Mouse (Mus musculus): ENCODE results near the gene Pcbd2. TPM values are rescaled to one million over a fixed set of nuclear protein-coding genes. Genes with fewer than 3 reads are reported as not detected.

Pcbd2 gene
- total and polyA plus RNA-seq, 3 experiments, result 32.0 to 69.4 TPM; not detected in 1

DNA sequence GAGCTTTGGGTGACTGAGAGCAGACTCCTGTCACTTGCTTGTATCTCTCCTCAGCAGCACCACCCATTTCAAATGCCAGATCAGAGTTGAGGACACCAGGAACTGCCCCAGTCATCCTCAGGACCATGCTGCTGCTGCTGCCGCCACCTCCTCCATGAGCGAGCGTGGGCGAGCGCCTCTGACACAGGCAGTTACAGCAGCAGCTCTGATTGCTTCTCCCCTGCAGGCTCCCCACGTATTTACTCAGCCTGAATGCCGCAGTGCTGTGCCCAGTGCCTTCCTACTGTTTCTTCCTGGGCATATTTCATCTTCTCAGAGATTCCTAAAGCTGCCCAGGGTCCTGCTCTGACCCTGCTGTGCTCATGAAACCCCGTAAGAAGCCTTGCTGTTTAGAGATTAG is 15.1 kb downstream of the Pcbd2 start:
- DNase-seq (ENCODE audit: low read depth, low spot score), result no peak
- no peaks in the 10 kb centered on the region for H3K36me3 ChIP-seq (ENCODE audit: control insufficient read depth in 1 of 2, insufficient read depth in 2 of 2, low read length in 2 of 2)
- H3K79me2 ChIP-seq (ENCODE audit: control insufficient read depth, insufficient read depth, low read length, poor library complexity), result no peaks in the 10 kb centered on the region

GRCm38 (mm10) chr13:55754380-55754779 is 27.2 kb downstream of the Pcbd2 start:
- Histone ChIP-seq H3K4me3 (ENCODE audit: control insufficient read depth in 1 of 2, insufficient read depth in 1 of 2, low read depth in 2 of 2, low read length in 2 of 2) (no peak overlapping the region), H3K27me3 (ENCODE audit: control insufficient read depth in 1 of 2, insufficient read depth in 2 of 2, low read length in 2 of 2) (no peaks in the 10 kb centered on the region), H3K27ac (ENCODE audit: control insufficient read depth, low read depth, low read length) (no peak overlapping the region), H3K79me2 (ENCODE audit: control insufficient read depth, insufficient read depth, low read length, poor library complexity) (no peaks in the 10 kb centered on the region), H3K36me3 (ENCODE audit: control insufficient read depth in 1 of 2, insufficient read depth in 2 of 2, low read length in 2 of 2) (no peaks in the 10 kb centered on the region), H3K9me3 (replicated peaks; ENCODE audit: insufficient read depth, low read length) (no peaks in the 10 kb centered on the region), H3K4me1 (ENCODE audit: control insufficient read depth in 1 of 2, insufficient read depth in 2 of 2, low read length in 2 of 2) (no peaks in the 10 kb centered on the region; a peak in 1 of 4 replicates), H3K9ac (ENCODE audit: control insufficient read depth, low read depth, low read length, poor library complexity, severe bottlenecking) (no peak overlapping the region)
- DNase-seq (ENCODE audit: low read depth, low spot score), result peak; percentile 22
- TF ChIP-seq BHLHE40 (IDR thresholded peaks at IDR 0.05; ENCODE audit: borderline replicate concordance, low read depth, low read length) (no peak), MAFK (IDR thresholded peaks at IDR 0.05; ENCODE audit: borderline replicate concordance, low read depth, low read length) (no peak), USF1 (IDR thresholded peaks at IDR 0.05; ENCODE audit: low read depth, low read length) (no peak), HCFC1 (IDR thresholded peaks at IDR 0.05; ENCODE audit: low read depth, low read length) (no peak), MYC (IDR thresholded peaks at IDR 0.05; ENCODE audit: low read depth, low read length) (no peak), GATA1 (IDR thresholded peaks at IDR 0.05; ENCODE audit: low read depth, low read length) (no peak), CHD2 (IDR thresholded peaks at IDR 0.05; ENCODE audit: low read length) (no peak), TBP (IDR thresholded peaks at IDR 0.05; ENCODE audit: low read depth, low read length) (no peak)

More for the DNA sequence above, 15.1 kb downstream of the Pcbd2 start:
- Histone ChIP-seq H3K4me3 (ENCODE audit: control insufficient read depth in 1 of 2, insufficient read depth in 1 of 2, low read depth in 2 of 2, low read length in 2 of 2) (no peak overlapping the region), H3K4me1 (ENCODE audit: control insufficient read depth in 1 of 2, insufficient read depth in 2 of 2, low read length in 2 of 2) (no peaks in the 10 kb centered on the region), H3K9ac (ENCODE audit: control insufficient read depth, low read depth, low read length, poor library complexity, severe bottlenecking) (no peak overlapping the region), H3K27me3 (ENCODE audit: control insufficient read depth in 1 of 2, insufficient read depth in 2 of 2, low read length in 2 of 2) (no peaks in the 10 kb centered on the region), H3K27ac (ENCODE audit: control insufficient read depth, low read depth, low read length) (no peak overlapping the region), H3K9me3 (replicated peaks; ENCODE audit: insufficient read depth, low read length) (no peaks in the 10 kb centered on the region)
- TF ChIP-seq POLR2AphosphoS5 (IDR thresholded peaks at IDR 0.05; ENCODE audit: borderline replicate concordance, low read depth, low read length), result no peak
- TF ChIP-seq ETS1 (IDR thresholded peaks at IDR 0.05; ENCODE audit: low read depth, low read length), result no peak
- no peak for TF ChIP-seq UBTF (IDR thresholded peaks at IDR 0.05; ENCODE audit: borderline replicate concordance, insufficient read depth, low read depth, low read length)
- no peak for TF ChIP-seq GATA1 (IDR thresholded peaks at IDR 0.05; ENCODE audit: low read depth, low read length)
- TF ChIP-seq CHD1 (IDR thresholded peaks at IDR 0.05; ENCODE audit: low read depth, low read length), result no peak
- TF ChIP-seq JUND (IDR thresholded peaks at IDR 0.05; ENCODE audit: low read depth, low read length), result no peak

GRCm38 (mm10) chr13:55756789-55757188 is 29.6 kb downstream of the Pcbd2 start:
- DNase-seq (ENCODE audit: low read depth, low spot score), result no peak

More at GRCm38 (mm10) chr13:55756789-55757188, 29.6 kb downstream of the Pcbd2 start:
- Histone ChIP-seq H3K9ac (ENCODE audit: control insufficient read depth, low read depth, low read length, poor library complexity, severe bottlenecking) (no peak overlapping the region), H3K79me2 (ENCODE audit: control insufficient read depth, insufficient read depth, low read length, poor library complexity) (no peaks in the 10 kb centered on the region), H3K4me1 (ENCODE audit: control insufficient read depth in 1 of 2, insufficient read depth in 2 of 2, low read length in 2 of 2) (no peaks in the 10 kb centered on the region; a peak in 1 of 4 replicates), H3K27me3 (ENCODE audit: control insufficient read depth in 1 of 2, insufficient read depth in 2 of 2, low read length in 2 of 2) (no peaks in the 10 kb centered on the region), H3K4me3 (ENCODE audit: control insufficient read depth in 1 of 2, insufficient read depth in 1 of 2, low read depth in 2 of 2, low read length in 2 of 2) (no peak overlapping the region), H3K27ac (ENCODE audit: control insufficient read depth, low read depth, low read length) (no peak overlapping the region), H3K36me3 (ENCODE audit: control insufficient read depth in 1 of 2, insufficient read depth in 2 of 2, low read length in 2 of 2) (no peaks in the 10 kb centered on the region), H3K9me3 (replicated peaks; ENCODE audit: insufficient read depth, low read length) (no peaks in the 10 kb centered on the region)
- TF ChIP-seq TAL1 (IDR thresholded peaks at IDR 0.05; ENCODE audit: low read length) (no peak), ZMIZ1 (IDR thresholded peaks at IDR 0.05; ENCODE audit: low read depth, low read length) (no peak), EP300 (IDR thresholded peaks at IDR 0.05; ENCODE audit: low read depth in 1 of 2, low read length in 2 of 2) (no peak), MAZ (IDR thresholded peaks at IDR 0.05; ENCODE audit: low read depth, low read length) (no peak), E2F4 (IDR thresholded peaks at IDR 0.05; ENCODE audit: borderline replicate concordance, low read depth, low read length) (no peak), ELF1 (IDR thresholded peaks at IDR 0.05; ENCODE audit: low read depth, low read length) (no peak), USF1 (IDR thresholded peaks at IDR 0.05; ENCODE audit: low read depth, low read length) (no peak), CTCF (IDR thresholded peaks at IDR 0.05 in 2 of 3, conservative IDR thresholded peaks at IDR 0.05 in 1 of 3; ENCODE audit: control insufficient read depth in 1 of 3, insufficient read depth in 1 of 3, low read depth in 2 of 3, low read length in 3 of 3, poor library complexity in 1 of 3, severe bottlenecking in 1 of 3) (no peak), ETS1 (IDR thresholded peaks at IDR 0.05; ENCODE audit: low read depth, low read length) (no peak), RAD21 (IDR thresholded peaks at IDR 0.05; ENCODE audit: low read depth, low read length) (no peak)

Measured in MEL (cell line).